Mouse (Mus musculus) neural tube, embryonic 10.5 days (tissue): Measurements from ENCODE around the gene Aqp9.
A peak's percentile ranks its signal among the peaks of the same experiment; 100 is the strongest.
"Not testable (repeated sequence)": the region's sequence is repeated elsewhere in the genome, so short reads cannot be mapped to it uniquely, and the experiment has no call there.

Experiments used
- DNase-seq: peaks from one replicate; pipeline ENCODE4 v3.0.0-alpha.2; 2017; ENCODE audit warnings: low spot score; ENCODE audit errors: extremely low spot score

The Aqp9 gene

GRCm38 (mm10) chr9:71140205-71140604 is 28.3 kb downstream of the Aqp9 start:
- no peak for DNase-seq

GRCm38 (mm10) chr9:71138936-71139335 is 29.5 kb downstream of the Aqp9 start:
- no peak for DNase-seq

GRCm38 (mm10) chr9:71137267-71137945 is 31.1 kb downstream of the Aqp9 start:
- DNase-seq = no peak

- DNase-seq = no peak
Measured at GRCm38 (mm10) chr9:71135073-71135472, 33.4 kb downstream of the Aqp9 start.

GRCm38 (mm10) chr9:71133190-71133589 is 35.3 kb downstream of the Aqp9 start:
- DNase-seq = no peak

GRCm38 (mm10) chr9:71131822-71132221 is 36.7 kb downstream of the Aqp9 start:
- DNase-seq = no peak

- peak; percentile 40 for DNase-seq
Measured at GRCm38 (mm10) chr9:71128911-71129310, 39.6 kb downstream of the Aqp9 start.

- DNase-seq = no peak
Measured at GRCm38 (mm10) chr9:71126205-71126604, 42.3 kb downstream of the Aqp9 start.

- not testable (repeated sequence) for DNase-seq
Measured at GRCm38 (mm10) chr9:71123095-71123494, 45.4 kb downstream of the Aqp9 start.

- no peak for DNase-seq
Measured at GRCm38 (mm10) chr9:71120924-71121323, 47.6 kb downstream of the Aqp9 start.

GRCm38 (mm10) chr9:71113166-71113565 is 55.3 kb downstream of the Aqp9 start:
- DNase-seq = no peak

GRCm38 (mm10) chr9:71103521-71103920 is 65.0 kb downstream of the Aqp9 start:
- no peak for DNase-seq

GRCm38 (mm10) chr9:71094066-71094465 is 74.4 kb downstream of the Aqp9 start:
- no peak for DNase-seq

GRCm38 (mm10) chr9:71092038-71092437 is 76.4 kb downstream of the Aqp9 start:
- DNase-seq = peak; percentile 49

- no peak for DNase-seq
Measured at GRCm38 (mm10) chr9:71079201-71079600, 89.3 kb downstream of the Aqp9 start.

GRCm38 (mm10) chr9:71077251-71077825 is 91.1 kb downstream of the Aqp9 start:
- no peak for DNase-seq

- no peak for DNase-seq
Measured at GRCm38 (mm10) chr9:71076201-71076648, 92.3 kb downstream of the Aqp9 start.

- peak; percentile 47 for DNase-seq
Measured at GRCm38 (mm10) chr9:71073831-71074230, 94.7 kb downstream of the Aqp9 start.

- DNase-seq = no peak
Measured at GRCm38 (mm10) chr9:71073076-71073475, 95.4 kb downstream of the Aqp9 start.

- no peak for DNase-seq
Measured at GRCm38 (mm10) chr9:71072502-71072901, 96.0 kb downstream of the Aqp9 start.

- no peak for DNase-seq
Measured at GRCm38 (mm10) chr9:71071581-71072330, 96.7 kb downstream of the Aqp9 start.

- no peak for DNase-seq
Measured at GRCm38 (mm10) chr9:71070628-71071027, 97.9 kb downstream of the Aqp9 start.
